Mouse (Mus musculus) midbrain, embryonic 13.5 days (tissue): Measurements from ENCODE around the gene Ldlrad3. TPM values are rescaled to one million over a fixed set of nuclear protein-coding genes. Genes with fewer than 3 reads are reported as not detected.

Experiments
- ATAC-seq: fragments of 200-750 bp; cut with Nextera tagmentation; 2 replicates; pipeline ENCODE4 v1.8.0; 2017; ENCODE audit warnings: mild to moderate bottlenecking, moderate TSS enrichment, moderate library complexity
- H3K27ac ChIP-seq: fragments of 300-500 bp; sonication (generic); 2 replicates; pipeline ENCODE4 v1.5.1; 2015; ENCODE audit warnings: inconsistent platforms, mild to moderate bottlenecking, moderate library complexity
- H3K27me3 ChIP-seq: fragments of 300-500 bp; sonication (generic); 2 replicates; pipeline ENCODE4 v1.6.1; 2015; ENCODE audit warnings: mild to moderate bottlenecking, inconsistent platforms
- H3K36me3 ChIP-seq: fragments of 300-500 bp; sonication (generic); 2 replicates; pipeline ENCODE4 v1.6.1; 2015; ENCODE audit warnings: mild to moderate bottlenecking, inconsistent platforms
- H3K4me1 ChIP-seq: fragments of 300-500 bp; sonication (generic); replicated peaks from 2 replicates; pipeline ENCODE4 v1.6.1; 2015; ENCODE audit warnings: inconsistent platforms
- H3K4me2 ChIP-seq: fragments of 300-500 bp; sonication (generic); replicated peaks from 2 replicates; pipeline ENCODE4 v1.6.1; 2015; ENCODE audit warnings: moderate library complexity, mild to moderate bottlenecking, inconsistent platforms
- H3K4me3 ChIP-seq: fragments of 300-500 bp; sonication (generic); replicated peaks from 2 replicates; pipeline ENCODE4 v1.5.1; 2015; ENCODE audit warnings: mild to moderate bottlenecking, inconsistent platforms
- H3K9ac ChIP-seq: fragments of 300-500 bp; sonication (generic); replicated peaks from 2 replicates; pipeline ENCODE4 v1.6.1; 2015; ENCODE audit warnings: mild to moderate bottlenecking, inconsistent platforms
- H3K9me3 ChIP-seq: fragments of 300-500 bp; sonication (generic); 2 replicates; pipeline ENCODE4 v1.6.1; 2016; ENCODE audit warnings: mild to moderate bottlenecking, inconsistent platforms
- WGBS: fragments of 180-500 bp; shearing (Covaris S2); methylation state at CpG from one replicate; pipeline ENCODE4 v1.1.7; 2015; 5-methylcytosine and 5-hydroxymethylcytosine counted together
- polyA plus RNA-seq: library from polyadenylated mRNA; unstranded; fragments of >200 nt; fragmentation: Nextera tagmentation; extraction: Ambion mirVana; gene quantifications from 2 replicates; pipeline ENCODE4 v1.2.1, GENCODE M21; 2015

Gene Ldlrad3
- polyA plus RNA-seq, 1 experiment from 2014 or later, result 41.6 TPM

GRCm38 (mm10) chr2:102119751-102120505 lies 66.3 kb downstream of the Ldlrad3 start:
- no peaks in the 10 kb centered on the region for H3K36me3 ChIP-seq
- H3K27ac ChIP-seq, result no peak overlapping the region
- H3K4me2 ChIP-seq, result no peak overlapping the region
- no peak overlapping the region for H3K4me3 ChIP-seq
- no peak overlapping the region for H3K9ac ChIP-seq
- H3K9me3 ChIP-seq, result no peaks in the 10 kb centered on the region
- 67% methylated on average over 12 of the region's 12 CpGs for WGBS
- H3K4me1 ChIP-seq, result peaks cover 63% of the 10 kb centered on the region
- no peaks in the 10 kb centered on the region for H3K27me3 ChIP-seq
- ATAC-seq, result no peak

- no peak for ATAC-seq
- Histone ChIP-seq H3K27ac (no peak overlapping the region), H3K4me2 (no peak overlapping the region), H3K9me3 (no peaks in the 10 kb centered on the region), H3K4me3 (no peak overlapping the region), H3K27me3 (no peaks in the 10 kb centered on the region), H3K4me1 (peaks cover 71% of the 10 kb centered on the region), H3K36me3 (no peaks in the 10 kb centered on the region), H3K9ac (no peak overlapping the region)
- WGBS, result 34% methylated on average over 15 of the region's 15 CpGs
Measured at GRCm38 (mm10) chr2:102118988-102119460, 67.2 kb downstream of the Ldlrad3 start.

GRCm38 (mm10) chr2:102117402-102117760 lies 68.8 kb downstream of the Ldlrad3 start:
- peaks cover 76% of the 10 kb centered on the region for H3K4me1 ChIP-seq
- no peak overlapping the region for H3K4me2 ChIP-seq
- H3K36me3 ChIP-seq, result no peaks in the 10 kb centered on the region
- no peak overlapping the region for H3K4me3 ChIP-seq
- WGBS, result 22% methylated on average over 6 of the region's 6 CpGs
- no peak for ATAC-seq
- no peaks in the 10 kb centered on the region for H3K9me3 ChIP-seq
- H3K27ac ChIP-seq, result no peak overlapping the region
- no peak overlapping the region for H3K9ac ChIP-seq
- H3K27me3 ChIP-seq, result no peaks in the 10 kb centered on the region

GRCm38 (mm10) chr2:102116521-102117401 lies 69.4 kb downstream of the Ldlrad3 start:
- Histone ChIP-seq H3K9me3 (no peaks in the 10 kb centered on the region), H3K36me3 (no peaks in the 10 kb centered on the region), H3K4me3 (no peak overlapping the region), H3K4me2 (no peak overlapping the region), H3K4me1 (peaks cover 72% of the 10 kb centered on the region), H3K9ac (no peak overlapping the region), H3K27ac (0 out of 2 replicates have a peak overlapping the region, but pooled peaks have one; percentile 33), H3K27me3 (no peaks in the 10 kb centered on the region)
- no peak for ATAC-seq
- 46% methylated on average over 9 of the region's 9 CpGs for WGBS

- WGBS, result 97% methylated on average over 3 of the region's 3 CpGs
- Histone ChIP-seq H3K27me3 (no peaks in the 10 kb centered on the region), H3K4me1 (peaks cover 48% of the 10 kb centered on the region), H3K36me3 (peaks cover 10% of the 10 kb centered on the region), H3K27ac (no peak overlapping the region), H3K4me2 (no peak overlapping the region), H3K4me3 (no peak overlapping the region), H3K9me3 (no peaks in the 10 kb centered on the region), H3K9ac (no peak overlapping the region)
- ATAC-seq, result no peak
Measured at GRCm38 (mm10) chr2:102113801-102114200, 72.4 kb downstream of the Ldlrad3 start.

- Histone ChIP-seq H3K9ac (no peak overlapping the region), H3K4me1 (peaks cover 43% of the 10 kb centered on the region), H3K27ac (no peak overlapping the region), H3K4me3 (no peak overlapping the region), H3K9me3 (no peaks in the 10 kb centered on the region), H3K36me3 (peaks cover 10% of the 10 kb centered on the region), H3K4me2 (no peak overlapping the region), H3K27me3 (no peaks in the 10 kb centered on the region)
- WGBS, result 79% methylated on average over 12 of the region's 12 CpGs
- ATAC-seq, result no peak
Measured at GRCm38 (mm10) chr2:102113323-102113722, 72.9 kb downstream of the Ldlrad3 start.

GRCm38 (mm10) chr2:102111906-102112499 lies 74.2 kb downstream of the Ldlrad3 start:
- H3K4me2 ChIP-seq, result no peak overlapping the region
- H3K9me3 ChIP-seq, result no peaks in the 10 kb centered on the region
- H3K27ac ChIP-seq, result no peak overlapping the region
- H3K4me3 ChIP-seq, result no peak overlapping the region
- peaks cover 10% of the 10 kb centered on the region for H3K36me3 ChIP-seq
- ATAC-seq, result no peak
- WGBS, result 84% methylated on average over 13 of the region's 13 CpGs
- no peak overlapping the region for H3K9ac ChIP-seq
- no peaks in the 10 kb centered on the region for H3K27me3 ChIP-seq
- H3K4me1 ChIP-seq, result peaks cover 32% of the 10 kb centered on the region

- Histone ChIP-seq H3K4me1 (peaks cover 24% of the 10 kb centered on the region), H3K4me3 (no peak overlapping the region), H3K36me3 (peaks cover 10% of the 10 kb centered on the region), H3K27ac (no peak overlapping the region), H3K27me3 (no peaks in the 10 kb centered on the region), H3K9me3 (no peaks in the 10 kb centered on the region), H3K9ac (no peak overlapping the region), H3K4me2 (no peak overlapping the region)
- no peak for ATAC-seq
- 92% methylated on average over 2 of the region's 2 CpGs for WGBS
Measured at GRCm38 (mm10) chr2:102110306-102110705, 75.9 kb downstream of the Ldlrad3 start.

- Histone ChIP-seq H3K36me3 (peaks cover 10% of the 10 kb centered on the region), H3K27me3 (no peaks in the 10 kb centered on the region), H3K9me3 (no peaks in the 10 kb centered on the region), H3K9ac (no peak overlapping the region), H3K4me1 (peaks cover 7% of the 10 kb centered on the region; the same call in 1 of the 2 replicates), H3K4me2 (no peak overlapping the region), H3K27ac (no peak overlapping the region), H3K4me3 (no peak overlapping the region)
- 0 out of 2 replicates have a peak, but pooled peaks have one; percentile 27 for ATAC-seq
- WGBS, result 69% methylated on average over 6 of the region's 6 CpGs
Measured at GRCm38 (mm10) chr2:102107280-102107679, 78.9 kb downstream of the Ldlrad3 start.

- no peak overlapping the region for H3K4me3 ChIP-seq
- H3K4me2 ChIP-seq, result no peak overlapping the region
- H3K9ac ChIP-seq, result no peak overlapping the region
- no peaks in the 10 kb centered on the region for H3K9me3 ChIP-seq
- peaks cover 10% of the 10 kb centered on the region for H3K36me3 ChIP-seq
- H3K27ac ChIP-seq, result no peak overlapping the region
- 95% methylated on average over 6 of the region's 6 CpGs for whole genome bisulfite sequencing
- 0 out of 2 replicates have a peak, but pooled peaks have one; percentile 30 for ATAC-seq
- H3K27me3 ChIP-seq, result no peaks in the 10 kb centered on the region
- H3K4me1 ChIP-seq, result 0 out of 2 replicates have a peak, but pooled peaks cover 5% of the 10 kb centered on the region
Measured at GRCm38 (mm10) chr2:102106728-102107127, 79.5 kb downstream of the Ldlrad3 start.

- no peaks in the 10 kb centered on the region for H3K9me3 ChIP-seq
- H3K4me2 ChIP-seq, result no peak overlapping the region
- WGBS, result 85% methylated on average over 2 of the region's 2 CpGs
- H3K4me3 ChIP-seq, result no peak overlapping the region
- no peaks in the 10 kb centered on the region for H3K27me3 ChIP-seq
- no peak overlapping the region for H3K9ac ChIP-seq
- peaks cover 8% of the 10 kb centered on the region for H3K4me1 ChIP-seq
- H3K36me3 ChIP-seq, result peaks cover 2% of the 10 kb centered on the region; the same call in 1 of the 2 replicates
- no peak for ATAC-seq
- H3K27ac ChIP-seq, result no peak overlapping the region
Measured at GRCm38 (mm10) chr2:102105454-102105853, 80.7 kb downstream of the Ldlrad3 start.

GRCm38 (mm10) chr2:102103955-102104354 lies 82.2 kb downstream of the Ldlrad3 start:
- H3K4me2 ChIP-seq, result no peak overlapping the region

More at GRCm38 (mm10) chr2:102103955-102104354, 82.2 kb downstream of the Ldlrad3 start:
- Histone ChIP-seq H3K4me1 (peaks cover 10% of the 10 kb centered on the region), H3K9me3 (no peaks in the 10 kb centered on the region), H3K9ac (no peak overlapping the region), H3K36me3 (peaks cover 5% of the 10 kb centered on the region; the same call in 1 of the 2 replicates), H3K27ac (no peak overlapping the region), H3K27me3 (no peaks in the 10 kb centered on the region), H3K4me3 (no peak overlapping the region)
- 93% methylated on average over 12 of the region's 12 CpGs for WGBS
- no peak for ATAC-seq
